Mouse (Mus musculus) ES-Bruce4 (cell line): ENCODE results near the gene Pllp.

ENCODE experiments used
- CTCF ChIP-seq: IDR thresholded peaks from one replicate; pipeline ENCODE4 v1.8.1; 2011; ENCODE audit warnings: low read depth, low read length
- EP300 ChIP-seq: IDR thresholded peaks from 2 replicates; pipeline ENCODE4 v1.6.1; 2011; ENCODE audit warnings: low read depth, low read length; ENCODE audit not compliant: insufficient read depth
- POLR2A ChIP-seq: IDR thresholded peaks from one replicate; pipeline ENCODE4 v1.8.1; 2011; ENCODE audit warnings: low read length; ENCODE audit not compliant: insufficient read depth

- TF ChIP-seq EP300, result no peak
- no peak for TF ChIP-seq POLR2A
- no peak for TF ChIP-seq CTCF
These were observed 9.6 kb upstream of the Pllp start for GRCm38 (mm10) chr8:94705581-94706245.
